Mouse (Mus musculus) cerebellum, postnatal 4 days (tissue): ENCODE results near the gene Fmo5.

ENCODE experiments used
- DNase-seq, 2 experiments: peaks; one replicate each; pipeline ENCODE4 v3.0.0; 2022; ENCODE audit warnings: low spot score in 2 of 2, mixed read lengths in 1 of 2

Gene Fmo5

DNA sequence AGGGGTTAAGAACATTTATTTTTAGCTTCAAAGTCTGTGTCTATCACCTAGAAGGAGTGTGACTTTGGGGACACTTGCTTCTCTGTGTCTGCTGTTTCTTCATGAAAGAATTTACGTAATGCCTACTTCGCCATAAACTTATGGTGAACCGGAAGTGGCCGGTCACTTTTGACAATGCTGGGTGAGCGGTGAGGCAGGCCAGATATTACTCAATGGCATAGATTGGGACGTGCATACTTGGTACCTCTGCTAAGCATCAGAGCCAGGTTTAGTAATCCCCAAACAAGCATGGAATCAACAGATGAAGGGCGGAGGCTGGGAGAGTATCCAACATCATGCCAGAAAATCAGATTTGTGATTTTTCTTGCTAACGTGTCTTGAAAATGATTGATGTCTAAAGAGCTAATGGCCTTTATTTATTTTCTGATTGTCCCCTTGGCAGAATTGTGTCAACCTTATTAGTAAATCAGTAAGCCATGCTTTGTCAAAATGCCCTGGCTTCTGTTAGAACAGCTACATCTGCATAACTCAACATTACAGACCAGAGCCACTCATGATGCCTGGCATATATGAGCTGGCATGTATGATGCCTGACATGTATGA is 2.8 kb downstream of the Fmo5 start:
- DNase-seq, result no peak

DNA sequence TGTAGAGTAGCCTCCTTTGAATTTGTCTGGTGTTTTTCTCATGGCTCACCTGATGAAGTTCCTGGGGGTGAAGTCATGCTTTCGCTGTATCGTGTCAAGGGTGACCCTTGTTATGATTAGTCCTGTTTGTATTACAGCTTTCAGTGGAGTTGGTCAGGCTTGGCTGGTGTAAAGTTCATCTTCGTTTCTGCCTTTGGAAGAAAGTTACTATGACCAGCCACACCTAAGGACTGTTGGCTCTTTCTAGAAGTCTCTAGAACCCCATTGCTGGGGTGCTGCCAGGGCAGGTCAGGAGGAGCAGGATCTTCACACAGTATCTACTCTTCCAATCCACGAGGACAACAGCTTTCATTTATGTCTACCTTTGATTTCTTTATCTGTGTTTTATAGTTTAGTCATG is 4.9 kb downstream of the Fmo5 start:
- no peak for DNase-seq

DNA sequence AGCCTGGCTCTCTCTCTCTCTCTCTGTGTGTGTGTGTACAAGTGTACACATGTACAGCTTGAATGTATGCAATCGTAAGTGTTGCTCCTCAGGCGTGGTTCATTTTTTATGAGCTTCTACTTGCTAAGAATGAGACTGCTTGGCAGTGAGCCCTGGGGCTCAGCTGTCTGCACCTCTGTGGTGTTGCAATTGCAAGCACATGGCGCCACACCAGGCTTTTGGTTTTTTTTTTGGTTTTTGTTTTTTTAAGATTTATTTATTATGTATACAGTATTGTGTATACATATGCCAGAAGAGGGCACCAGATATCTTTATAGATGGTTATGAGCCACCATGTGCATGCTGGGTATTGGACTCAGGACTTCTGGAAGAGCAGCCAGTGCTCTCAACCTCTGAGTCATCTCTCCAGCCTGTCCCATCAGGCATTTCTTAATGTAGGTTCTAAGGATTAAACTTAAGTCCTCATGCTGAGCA is 5.7 kb downstream of the Fmo5 start:
- DNase-seq, result no peak

DNA sequence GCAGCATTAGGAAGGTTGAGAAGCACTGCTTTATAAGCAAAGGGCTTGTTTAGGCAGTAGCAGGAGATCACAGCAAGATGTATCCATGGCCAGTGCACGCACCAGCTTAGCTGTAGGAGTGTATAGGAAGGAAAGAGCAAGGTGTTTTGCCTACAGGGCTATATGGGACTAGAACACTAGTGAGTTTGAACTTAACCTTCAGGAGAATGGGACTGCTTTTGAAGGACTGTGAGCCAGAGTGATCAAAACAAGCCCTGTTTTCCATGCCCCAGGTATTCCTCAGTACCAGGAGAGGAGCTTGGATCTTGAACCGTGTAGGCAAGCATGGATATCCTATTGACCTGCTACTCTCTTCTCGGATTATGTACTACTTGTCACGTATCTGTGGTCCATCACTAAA is 12.8 kb downstream of the Fmo5 start:
- no peak for DNase-seq

DNA sequence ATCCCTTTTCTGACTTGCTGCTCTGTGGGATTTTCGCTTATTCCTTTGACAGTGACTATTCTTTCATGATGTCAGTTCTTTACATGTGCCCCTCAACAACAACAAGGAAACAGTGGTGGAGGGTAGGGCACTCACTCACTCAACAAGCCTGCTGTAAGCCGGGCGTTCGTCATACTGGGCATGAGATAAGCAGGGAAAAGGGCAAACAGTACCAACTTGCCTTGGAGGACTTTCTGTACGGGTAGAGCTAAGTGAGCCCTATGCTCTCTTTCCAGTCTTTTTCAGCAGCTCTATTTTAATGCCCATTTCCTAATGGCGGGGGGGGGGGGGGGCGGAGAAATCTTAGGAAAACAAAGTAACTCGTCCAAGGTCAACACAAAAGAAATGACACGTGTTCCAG is 13.4 kb downstream of the Fmo5 start:
- no peak for DNase-seq

DNA sequence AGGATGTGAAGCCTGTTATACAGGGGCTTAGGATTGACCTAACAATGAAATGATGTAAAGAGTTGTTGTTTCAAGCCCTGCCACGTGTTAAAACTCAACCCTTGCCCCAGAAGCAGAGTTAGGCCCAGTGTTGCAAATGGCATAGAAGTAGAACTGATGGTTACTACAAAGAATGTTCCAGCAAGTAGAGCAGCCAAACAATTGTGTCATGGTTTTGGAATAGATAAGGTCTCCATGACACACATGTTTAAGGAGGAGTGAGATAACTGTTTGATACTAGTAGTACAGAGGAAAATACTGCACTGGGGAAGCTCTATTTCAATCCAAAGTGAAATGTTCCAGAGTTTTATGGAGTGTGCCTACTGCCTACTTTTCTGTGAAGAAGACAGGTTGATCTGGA is 19.9 kb downstream of the Fmo5 start:
- no peak for DNase-seq

DNA sequence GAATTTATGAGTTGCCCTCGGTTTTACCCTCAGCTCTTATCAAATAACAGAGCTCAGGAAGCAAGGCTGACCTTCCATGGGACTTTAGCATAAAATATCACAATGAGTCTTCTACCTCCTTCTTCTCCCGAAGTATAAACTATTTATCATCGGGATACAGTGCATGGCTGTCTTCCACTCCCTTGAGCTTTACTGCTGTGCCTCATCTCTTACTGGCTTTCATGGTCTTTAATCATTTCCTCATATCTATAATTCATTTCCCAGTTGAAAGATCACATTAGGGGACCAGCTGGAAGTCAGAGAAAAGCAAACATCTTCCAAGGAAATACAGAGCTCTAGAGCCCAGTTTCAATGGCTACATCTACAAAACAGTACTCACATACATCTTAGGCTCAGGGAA is 20.4 kb downstream of the Fmo5 start:
- DNase-seq, result no peak

DNA sequence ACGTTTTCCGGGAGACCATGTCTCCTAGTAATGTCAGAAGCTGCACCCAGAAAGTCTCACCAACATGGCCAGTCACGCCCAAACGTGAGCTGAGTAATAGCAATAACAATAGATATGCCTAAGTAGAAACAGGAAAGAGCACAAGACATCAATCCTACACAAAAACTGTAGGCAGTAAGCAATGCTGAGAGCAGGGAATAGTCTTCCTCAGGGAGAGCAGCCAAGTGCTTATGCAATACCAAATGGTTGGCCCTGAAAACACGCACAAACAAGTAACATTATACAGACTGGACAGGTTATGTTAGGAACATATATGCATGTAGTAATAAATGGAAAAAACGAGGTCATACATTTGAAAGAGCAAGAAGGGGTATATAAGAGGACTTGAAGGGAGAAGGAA is 20.9 kb downstream of the Fmo5 start:
- DNase-seq, result no peak

DNA sequence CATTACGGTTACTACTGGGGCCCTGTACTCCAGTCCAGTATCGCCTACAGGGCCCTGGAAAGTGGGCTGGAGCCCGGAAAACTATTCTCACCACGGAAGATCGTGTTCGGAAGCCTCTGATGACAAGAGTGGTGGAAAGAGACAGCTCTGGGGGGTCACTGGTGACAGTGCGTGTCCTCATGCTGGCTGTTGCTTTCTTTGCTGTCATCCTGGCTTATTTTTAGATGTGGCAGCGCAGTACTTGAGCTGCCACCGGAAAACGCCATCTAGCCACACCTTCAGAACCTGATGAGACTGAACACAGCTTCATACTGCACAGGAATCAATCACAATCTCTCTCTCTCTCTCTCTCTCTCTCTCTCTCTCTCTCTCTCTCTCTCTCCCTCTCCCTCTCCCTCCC is 23.0 kb downstream of the Fmo5 start:
- DNase-seq, result no peak

DNA sequence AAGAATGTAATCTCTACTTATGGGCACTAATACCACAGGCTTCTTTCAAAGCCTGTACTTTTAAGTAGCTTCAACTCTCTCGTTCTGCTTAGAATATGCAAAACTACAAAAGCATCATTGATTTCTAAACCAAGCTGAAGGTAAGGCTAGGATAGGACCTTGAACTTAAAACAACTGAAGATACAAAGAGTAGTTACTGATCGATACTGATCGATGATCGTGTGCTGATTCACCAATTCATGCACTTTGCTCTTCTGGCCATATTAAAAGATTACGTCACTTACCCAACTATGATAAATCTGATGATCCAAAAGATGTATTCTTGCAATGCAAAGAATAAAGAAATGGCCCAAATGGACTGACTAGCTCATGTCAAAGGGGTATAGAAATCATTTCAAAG is 25.2 kb downstream of the Fmo5 start:
- DNase-seq, result no peak

DNA sequence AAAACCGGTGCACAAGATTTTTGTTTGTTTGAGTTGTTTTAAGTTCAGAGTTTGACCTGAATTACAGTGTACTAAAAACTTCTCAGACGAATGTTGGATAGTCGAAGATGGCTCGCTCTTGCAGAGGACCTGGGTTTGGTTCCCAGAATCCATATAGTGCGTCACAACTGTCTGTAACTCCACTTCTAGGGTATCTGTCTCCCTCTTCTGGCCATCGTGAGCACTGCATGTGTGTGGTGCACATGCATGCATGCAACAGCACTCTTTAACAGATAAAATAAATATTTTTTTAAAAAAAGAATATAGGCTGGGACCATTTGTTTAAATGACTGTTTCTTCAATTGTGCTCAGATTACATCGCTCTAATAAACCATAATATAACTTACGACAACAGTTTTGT is 26.3 kb downstream of the Fmo5 start:
- DNase-seq, result peak in 1 of 2 experiments; percentile 10

DNA sequence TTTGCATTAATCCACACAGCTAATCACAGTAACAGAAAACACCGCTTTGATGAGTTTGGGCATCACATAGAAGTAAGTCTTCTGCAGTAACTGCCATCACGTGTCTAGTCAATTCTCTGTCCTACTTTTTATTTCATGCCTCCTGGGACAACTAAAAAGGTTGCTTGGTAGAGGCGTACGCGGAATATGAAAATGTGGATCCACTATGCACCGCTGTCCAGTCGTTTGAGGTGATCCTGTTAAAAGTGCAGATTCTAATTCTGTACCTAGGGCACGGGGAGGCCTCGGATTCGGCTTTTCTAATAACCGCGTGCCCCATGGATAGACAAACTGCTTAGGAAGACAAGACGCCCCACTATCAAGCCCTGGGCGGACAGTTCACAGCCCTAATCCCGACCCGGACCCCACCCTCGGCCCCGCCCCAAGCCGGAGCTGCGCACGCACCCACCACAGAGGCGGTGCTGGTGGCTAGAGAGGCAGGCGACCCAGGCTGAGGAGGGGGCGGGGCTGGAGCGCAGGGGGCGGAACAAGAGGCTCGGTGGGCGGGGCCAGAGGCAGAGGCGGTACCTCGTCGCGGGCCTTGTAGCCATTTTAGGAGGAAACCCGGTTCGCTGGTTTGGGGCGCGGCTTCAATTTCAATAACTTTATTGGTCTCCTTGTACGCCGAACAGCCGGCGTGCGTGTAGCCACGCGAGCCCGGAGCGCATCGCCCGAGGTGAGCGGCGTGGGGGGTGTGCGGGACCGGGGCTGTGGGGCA is 29.2 kb downstream of the Fmo5 start, which contains the start of gene Prkab2:
Gene Prkab2 (plus strand): TSS at position 539 of the 757 bp plus-strand sequence.
- DNase-seq, result peak; percentile 98 to 100

DNA sequence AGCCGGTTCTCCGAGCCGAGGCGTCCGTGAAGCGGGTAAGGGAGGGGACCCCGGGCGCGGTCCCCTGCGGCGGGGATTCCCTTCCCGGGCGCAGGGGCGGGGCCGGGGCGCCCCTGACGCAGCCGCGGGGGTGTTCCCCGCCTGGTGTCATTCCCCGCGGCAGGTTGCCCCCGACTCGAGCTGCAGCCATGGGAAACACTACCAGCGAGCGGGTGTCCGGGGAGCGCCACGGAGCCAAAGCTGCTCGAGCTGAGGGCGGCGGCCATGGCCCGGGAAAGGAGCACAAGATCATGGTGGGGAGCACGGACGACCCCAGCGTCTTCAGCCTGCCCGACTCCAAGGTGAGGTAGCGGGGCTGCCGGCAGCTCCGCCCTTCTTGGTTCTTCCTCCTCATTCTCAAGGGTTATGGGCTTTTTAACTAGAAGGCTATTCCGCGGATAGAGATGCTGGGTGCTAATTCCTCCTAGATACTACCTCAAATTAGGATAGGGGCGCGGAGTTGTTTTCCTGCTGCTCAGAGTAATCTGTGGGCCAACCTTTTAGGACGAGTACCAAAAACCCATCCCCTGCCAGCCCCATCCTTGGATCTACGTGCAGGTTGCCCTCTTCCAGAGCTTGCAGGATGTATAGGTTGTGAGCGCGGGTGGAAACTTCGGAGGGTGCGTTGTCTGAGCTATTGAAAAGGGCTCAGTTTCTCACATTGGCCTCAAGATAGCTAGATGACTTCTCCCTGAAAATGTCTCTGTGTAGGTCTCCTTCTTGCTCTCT is 30.0 kb downstream of the Fmo5 start:
- no peak for DNase-seq

DNA sequence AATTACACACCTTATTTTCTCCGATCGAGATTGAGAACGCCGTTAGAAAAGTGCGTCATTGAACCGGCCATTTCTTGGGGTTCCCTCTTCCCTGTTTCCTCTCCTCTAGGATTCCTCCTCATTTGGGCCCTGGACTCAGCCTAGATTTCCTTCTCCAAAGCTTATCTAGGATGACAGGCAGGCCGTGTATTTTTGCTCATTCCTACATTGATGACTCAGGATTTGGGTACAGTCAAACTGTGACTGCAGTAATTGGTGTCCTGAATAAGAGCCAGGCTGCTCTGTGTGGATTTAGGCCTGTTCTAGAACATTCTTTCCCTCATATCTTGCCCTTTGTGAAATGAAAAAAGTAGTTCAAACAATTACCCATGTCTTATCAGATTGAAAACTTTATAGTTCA is 31.1 kb downstream of the Fmo5 start:
- no peak for DNase-seq

DNA sequence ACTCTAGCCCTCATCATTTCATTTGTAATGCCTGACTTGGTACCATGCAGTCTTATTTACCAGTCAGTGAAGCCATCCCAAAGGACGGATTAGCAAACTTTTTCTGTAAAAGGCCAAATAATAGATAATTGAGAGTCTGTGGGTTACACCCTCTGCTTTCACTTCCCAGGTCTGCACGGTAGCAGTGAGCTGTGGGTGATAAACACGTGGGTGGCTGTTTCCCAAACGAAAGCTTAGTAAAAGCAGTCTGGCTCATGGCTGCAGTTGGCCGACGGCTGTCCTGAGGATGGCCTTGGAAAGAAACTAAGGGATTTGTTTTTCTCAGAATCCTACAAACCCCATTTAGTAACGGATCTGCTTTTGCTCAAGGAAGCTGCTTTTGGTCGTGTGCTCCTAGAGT is 32.6 kb downstream of the Fmo5 start:
- DNase-seq, result no peak

DNA sequence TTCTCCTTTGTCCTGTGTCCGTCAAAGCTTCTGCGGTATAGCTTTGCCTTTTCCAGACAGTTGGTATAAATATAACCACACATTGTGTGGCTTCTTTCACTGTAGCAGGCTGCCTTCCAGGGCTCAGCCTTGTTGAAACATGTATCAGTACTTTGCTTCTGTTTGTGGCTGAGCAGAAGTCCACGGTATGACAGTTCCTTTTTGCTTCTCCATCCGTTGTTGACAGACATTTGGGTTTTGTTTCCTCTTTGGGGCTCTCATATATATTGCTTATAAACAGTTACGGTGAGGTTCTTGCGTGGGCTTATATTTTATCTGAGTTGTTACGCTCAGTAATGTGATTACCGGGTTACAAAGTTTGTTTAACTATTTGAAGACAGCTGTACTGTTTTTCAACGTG is 36.9 kb downstream of the Fmo5 start:
- no peak for DNase-seq

DNA sequence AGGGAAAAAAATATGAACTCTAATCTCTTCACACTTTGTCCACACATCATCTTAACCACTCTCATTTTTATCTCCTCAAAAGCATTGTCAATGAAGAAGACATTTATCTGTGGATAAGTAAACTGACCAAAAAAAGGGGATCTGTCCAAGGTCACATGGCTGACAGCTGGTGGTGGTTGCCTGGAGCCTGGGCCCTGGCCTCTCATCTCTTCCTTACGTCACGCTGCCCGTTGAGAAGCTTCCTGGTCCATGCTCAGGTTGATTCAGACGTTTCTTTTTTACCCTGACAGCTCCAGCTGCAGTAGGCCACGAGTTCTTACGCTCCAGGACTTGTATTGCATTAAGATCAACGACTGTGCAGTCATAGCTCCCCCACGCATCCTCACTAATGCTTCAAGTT is 37.5 kb downstream of the Fmo5 start:
- no peak for DNase-seq

DNA sequence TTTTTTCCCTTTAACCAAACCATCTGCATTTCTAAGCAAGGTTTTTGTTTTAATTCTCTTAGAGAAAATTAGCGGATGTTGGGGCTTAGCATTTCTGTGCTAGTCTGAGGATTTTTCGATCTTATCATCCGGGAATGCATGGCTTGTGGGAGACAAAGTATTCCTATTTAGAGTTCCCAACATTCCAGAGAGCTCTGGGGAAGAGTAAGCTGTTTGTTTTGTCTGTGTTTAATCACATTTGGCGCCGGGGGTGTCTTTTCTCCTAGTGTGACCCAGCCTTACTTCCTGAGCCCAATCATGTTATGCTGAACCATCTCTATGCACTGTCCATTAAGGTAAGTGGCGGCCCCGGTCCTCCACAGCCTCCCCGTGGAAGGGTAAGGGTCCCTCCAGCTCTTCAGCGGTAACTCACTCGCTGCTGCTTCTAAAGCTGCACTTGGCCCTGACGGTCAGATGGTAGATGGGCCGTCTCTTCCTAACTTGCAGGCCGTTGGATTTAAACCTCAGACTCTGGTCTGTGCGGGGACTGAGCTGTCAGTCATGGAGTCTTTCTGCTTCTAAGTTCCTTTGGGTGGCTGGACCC is 38.6 kb downstream of the Fmo5 start:
- DNase-seq, result no peak

DNA sequence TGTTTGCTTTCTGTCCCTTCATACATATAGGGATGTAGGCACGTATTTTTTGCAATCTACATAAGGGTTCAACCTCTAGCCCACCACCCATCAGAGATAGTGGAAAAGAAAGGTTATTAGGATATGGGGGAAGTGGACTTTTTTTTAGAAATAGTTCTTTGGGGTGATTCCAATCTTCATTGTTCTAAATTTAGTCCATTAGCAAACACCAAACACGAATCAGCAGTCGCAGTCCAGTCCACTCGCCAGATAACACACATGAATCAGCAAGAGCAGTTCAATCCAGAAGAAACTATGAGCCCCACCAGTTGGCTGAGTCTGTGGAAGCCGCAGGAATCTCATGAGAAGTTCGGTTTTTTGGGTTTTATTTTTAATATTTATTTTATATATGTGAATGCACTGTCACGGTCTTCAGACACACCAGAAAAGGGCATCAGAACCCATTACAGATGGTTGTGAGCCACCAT is 46.1 kb downstream of the Fmo5 start, which contains the start of gene Gm17651:
Gene Gm17651 (minus strand): TSS at position 51 of the 467 bp plus-strand sequence.
- no peak for DNase-seq

DNA sequence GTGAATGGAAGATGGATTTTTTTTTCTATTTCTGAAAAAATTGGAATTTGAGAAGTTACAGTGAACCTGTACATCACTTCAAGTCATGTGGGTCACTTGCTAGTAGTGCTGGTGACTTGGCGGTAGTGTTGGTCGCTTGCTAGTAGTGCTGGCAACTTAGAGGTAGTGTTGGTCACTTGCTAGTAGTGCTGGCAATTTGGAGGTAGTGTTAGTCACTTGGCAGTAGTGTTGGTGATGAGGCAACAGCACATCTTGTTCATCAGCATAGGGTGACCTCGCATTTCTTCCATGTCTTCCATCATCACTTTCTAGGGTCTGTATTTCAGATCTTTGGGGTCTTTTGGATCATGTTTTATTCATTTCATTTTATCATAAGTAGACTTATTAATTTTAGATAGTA is 47.5 kb downstream of the Fmo5 start:
- no peak for DNase-seq

DNA sequence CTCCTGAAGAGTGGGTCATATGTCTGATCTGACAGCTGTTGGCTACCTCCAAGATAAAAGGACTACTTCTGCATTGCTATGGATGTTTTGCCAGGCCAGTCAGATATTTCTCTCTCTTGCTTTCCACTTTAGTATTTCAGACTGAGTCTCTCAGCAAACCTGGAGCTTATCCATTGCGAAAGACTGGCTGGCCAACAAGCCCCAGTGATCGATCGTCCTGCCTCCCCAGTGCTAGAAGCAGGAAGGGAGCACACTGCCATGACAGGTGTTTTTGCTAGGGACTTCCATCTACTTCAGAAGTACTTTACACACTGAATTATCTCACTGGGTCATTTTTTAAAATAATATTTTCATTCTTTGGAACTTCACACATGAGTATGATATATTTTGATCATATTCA is 49.8 kb downstream of the Fmo5 start:
- DNase-seq, result no peak

DNA sequence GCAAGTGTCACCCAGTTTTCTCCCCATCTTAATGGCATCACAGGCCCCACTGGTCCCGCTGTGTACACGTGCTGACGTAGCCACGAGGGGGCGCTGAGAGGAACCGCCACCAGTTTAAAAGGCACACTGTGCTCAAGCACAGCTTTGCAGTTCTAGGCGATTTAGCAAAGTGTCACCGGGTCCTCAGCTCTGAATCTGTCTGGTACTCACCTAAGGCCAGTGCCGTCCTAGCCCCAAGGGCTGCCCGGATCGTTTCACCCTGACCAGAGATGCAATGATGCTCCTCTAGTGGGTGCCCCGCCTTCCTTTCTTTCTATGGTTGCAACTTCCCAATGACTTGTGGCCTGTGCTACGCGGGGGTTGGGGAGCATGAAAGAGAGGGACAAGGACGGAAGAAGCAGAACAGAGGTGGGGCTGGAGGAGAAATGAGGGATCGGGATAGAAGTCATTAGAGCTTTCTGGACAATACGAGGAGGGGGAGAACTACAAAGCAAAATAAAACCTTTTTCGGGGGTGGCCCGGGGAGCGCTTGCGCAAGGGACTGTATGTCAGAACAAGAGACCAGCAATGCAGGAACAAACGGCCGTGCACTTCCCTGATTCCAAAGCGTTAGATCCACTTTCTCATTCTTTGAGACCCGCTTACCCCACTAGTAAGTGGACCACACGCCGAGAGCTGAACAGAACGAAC is 52.2 kb downstream of the Fmo5 start:
- peak; percentile 52 to 70 for DNase-seq
